Mouse (Mus musculus) megakaryocyte, embryonic 14.5 days (primary cell): ENCODE data around the gene Nicn1.

Experiments used
- FLI1 ChIP-seq: IDR thresholded peaks from 2 replicates; pipeline ENCODE4 v1.6.1; 2012; ENCODE audit warnings: low read length, inconsistent platforms, mixed read lengths
- GATA1 ChIP-seq: IDR thresholded peaks from 3 replicates; pipeline ENCODE4 v1.6.1; 2012; ENCODE audit warnings: mixed read lengths, low read length, inconsistent platforms, borderline replicate concordance

DNA sequence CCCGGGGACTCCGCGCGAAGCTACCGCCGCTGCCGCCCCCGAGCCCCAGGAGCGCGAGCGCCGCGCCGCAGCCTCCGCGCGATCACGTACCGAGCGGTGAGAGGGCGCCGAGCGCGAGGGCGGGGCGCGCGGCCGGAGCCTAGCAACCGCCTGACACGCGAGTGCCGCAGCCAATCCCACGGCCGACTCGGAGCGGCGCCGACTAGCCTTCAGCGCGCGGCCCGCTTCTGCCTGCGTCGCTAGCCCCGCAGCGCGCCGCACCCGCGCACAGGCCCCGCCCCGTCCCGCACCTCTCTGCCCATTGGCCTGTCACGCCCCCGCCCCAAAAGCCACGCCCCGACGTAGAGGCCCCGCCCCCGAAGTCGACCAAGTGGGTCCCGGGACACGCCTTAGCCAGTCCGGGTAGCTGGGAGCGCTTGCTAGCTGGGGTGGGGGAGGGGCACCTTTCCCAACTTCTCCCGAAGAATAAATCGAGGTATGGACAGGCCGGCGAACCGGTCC lies 26.5 kb upstream of the Nicn1 start, which contains the start of gene Dag1:
- no peak for TF ChIP-seq GATA1
- TF ChIP-seq FLI1: no peak
